Mouse (Mus musculus) lung, embryonic 16.5 days (tissue): ENCODE results near the gene Pdia4. TPM values are rescaled to one million over a fixed set of nuclear protein-coding genes. Genes with fewer than 3 reads are reported as not detected.
"Not testable (repeated sequence)": the region's sequence is repeated elsewhere in the genome, so short reads cannot be mapped to it uniquely, and the experiment has no call there.

ENCODE experiments used
- ATAC-seq: fragments of 200-750 bp; cut with Nextera tagmentation; 2 replicates; pipeline ENCODE4 v1.8.0; 2017; ENCODE audit warnings: low read depth, mild to moderate bottlenecking, moderate library complexity
- H3K27ac ChIP-seq: fragments of 300-500 bp; sonication (generic); 2 replicates; pipeline ENCODE4 v1.5.1; 2014; ENCODE audit warnings: mild to moderate bottlenecking, control low read depth, low read length
- H3K27me3 ChIP-seq: fragments of 300-500 bp; sonication (generic); 2 replicates; pipeline ENCODE4 v1.6.1; 2014; ENCODE audit warnings: low read depth, low read length, mixed read lengths; ENCODE audit not compliant: control insufficient read depth, insufficient read depth
- H3K36me3 ChIP-seq: fragments of 300-500 bp; sonication (generic); 2 replicates; pipeline ENCODE4 v1.6.1; 2014; ENCODE audit warnings: low read length; ENCODE audit not compliant: control insufficient read depth, insufficient read depth
- H3K4me1 ChIP-seq: fragments of 300-500 bp; sonication (generic); replicated peaks from 2 replicates; pipeline ENCODE4 v1.6.1; 2014; ENCODE audit warnings: low read length, mixed read lengths; ENCODE audit not compliant: control insufficient read depth, insufficient read depth
- H3K4me2 ChIP-seq: fragments of 300-500 bp; sonication (generic); 2 replicates; pipeline ENCODE4 v1.6.1; 2014; ENCODE audit warnings: low read depth, low read length, control low read depth
- H3K4me3 ChIP-seq: fragments of 300-500 bp; sonication (generic); 2 replicates; pipeline ENCODE4 v1.5.1; 2014; ENCODE audit warnings: mild to moderate bottlenecking, low read length, control low read depth
- H3K9ac ChIP-seq: fragments of 300-500 bp; sonication (generic); 2 replicates; pipeline ENCODE4 v1.6.1; 2014; ENCODE audit warnings: low read length, control low read depth
- H3K9me3 ChIP-seq: fragments of 300-500 bp; sonication (generic); 2 replicates; pipeline ENCODE4 v1.6.1; 2016; ENCODE audit warnings: low read length; ENCODE audit not compliant: control insufficient read depth
- WGBS: fragments of 180-500 bp; shearing (Covaris S2); extraction: QIAGEN DNeasy Blood & Tissue Kit; methylation state at CpG from one replicate; pipeline ENCODE4 v1.1.7; 2014; 5-methylcytosine and 5-hydroxymethylcytosine counted together
- polyA plus RNA-seq: library from polyadenylated mRNA; unstranded; fragments of >200 nt; fragmentation: Nextera tagmentation; extraction: Ambion mirVana; gene quantifications from 2 replicates; pipeline ENCODE4 v1.2.1, GENCODE M21; 2015

The Pdia4 gene
- 334 and 362 TPM in 2 replicates for polyA plus RNA-seq

GRCm38 (mm10) chr6:47813257-47813878 is at the start of gene Pdia4:
Gene Pdia4, minus strand, starts transcription at chr6:47813430.
- peak within 1 kb of the TSS; percentile 96 for H3K27ac ChIP-seq
- no peaks in the 10 kb centered on the region for H3K9me3 ChIP-seq
- H3K4me1 ChIP-seq, result peaks cover 27% of the 10 kb centered on the region
- H3K4me3 ChIP-seq, result peak within 1 kb of the TSS; percentile 89
- H3K4me2 ChIP-seq, result peak within 1 kb of the TSS; percentile 82
- under 1% methylated on average over 37 of the region's 44 CpGs for WGBS
- no peaks in the 10 kb centered on the region for H3K27me3 ChIP-seq
- ATAC-seq, result peak; percentile 99
- no peaks in the 10 kb centered on the region for H3K36me3 ChIP-seq
- peak within 1 kb of the TSS; percentile 96 for H3K9ac ChIP-seq

- not testable (repeated sequence) for H3K4me2 ChIP-seq, H3K9ac ChIP-seq, ATAC-seq, H3K27me3 ChIP-seq, H3K27ac ChIP-seq, H3K9me3 ChIP-seq, H3K4me3 ChIP-seq, H3K4me1 ChIP-seq
- peaks cover 11% of the 10 kb centered on the region for H3K36me3 ChIP-seq
- 88% methylated on average over 3 of the region's 3 CpGs for WGBS
Observed at GRCm38 (mm10) chr6:47857729-47858128, 44.5 kb upstream of the Pdia4 start.

- Histone ChIP-seq H3K27me3 (no peaks in the 10 kb centered on the region), H3K27ac (no peak overlapping the region), H3K9me3 (no peaks in the 10 kb centered on the region), H3K4me3 (no peak overlapping the region), H3K4me2 (no peak overlapping the region), H3K4me1 (no peaks in the 10 kb centered on the region), H3K9ac (no peak overlapping the region), H3K36me3 (peaks cover 11% of the 10 kb centered on the region)
- ATAC-seq, result no peak
- WGBS, result 89% methylated on average over 6 of the region's 6 CpGs
Observed at GRCm38 (mm10) chr6:47857241-47857640, 44.0 kb upstream of the Pdia4 start.

GRCm38 (mm10) chr6:47845779-47846178 is 32.5 kb upstream of the Pdia4 start:
- no peak for ATAC-seq
- no peak overlapping the region for H3K4me2 ChIP-seq
- H3K27ac ChIP-seq, result no peak overlapping the region

GRCm38 (mm10) chr6:47842337-47842736 is 29.1 kb upstream of the Pdia4 start:
- H3K4me3 ChIP-seq, result no peak overlapping the region
- no peaks in the 10 kb centered on the region for H3K9me3 ChIP-seq
- no peaks in the 10 kb centered on the region for H3K27me3 ChIP-seq
- no peak overlapping the region for H3K4me2 ChIP-seq
- peaks cover 4% of the 10 kb centered on the region for H3K36me3 ChIP-seq
- 78% methylated on average over 1 of the region's 1 CpGs for WGBS
- H3K9ac ChIP-seq, result no peak overlapping the region
- H3K27ac ChIP-seq, result no peak overlapping the region
- H3K4me1 ChIP-seq, result 0 out of 2 replicates have a peak, but pooled peaks cover 5% of the 10 kb centered on the region
- no peak for ATAC-seq

More at GRCm38 (mm10) chr6:47845779-47846178, 32.5 kb upstream of the Pdia4 start:
- Histone ChIP-seq H3K4me1 (no peaks in the 10 kb centered on the region), H3K9me3 (no peaks in the 10 kb centered on the region), H3K36me3 (no peaks in the 10 kb centered on the region; the same call in 1 of the 2 replicates), H3K4me3 (no peak overlapping the region), H3K27me3 (no peaks in the 10 kb centered on the region), H3K9ac (no peak overlapping the region)

GRCm38 (mm10) chr6:47841831-47842230 is 28.6 kb upstream of the Pdia4 start:
- Histone ChIP-seq H3K36me3 (peaks cover 4% of the 10 kb centered on the region), H3K9me3 (no peaks in the 10 kb centered on the region), H3K27ac (no peak overlapping the region), H3K4me3 (no peak overlapping the region), H3K4me1 (0 out of 2 replicates have a peak, but pooled peaks cover 5% of the 10 kb centered on the region), H3K27me3 (no peaks in the 10 kb centered on the region), H3K4me2 (no peak overlapping the region), H3K9ac (no peak overlapping the region)
- ATAC-seq, result no peak
- 92% methylated on average over 2 of the region's 2 CpGs for WGBS

GRCm38 (mm10) chr6:47841077-47841476 is 27.8 kb upstream of the Pdia4 start:
- Histone ChIP-seq H3K27ac (no peak overlapping the region), H3K36me3 (peaks cover 4% of the 10 kb centered on the region), H3K9me3 (no peaks in the 10 kb centered on the region), H3K27me3 (no peaks in the 10 kb centered on the region), H3K4me1 (peaks cover 8% of the 10 kb centered on the region), H3K4me2 (no peak overlapping the region), H3K4me3 (no peak overlapping the region), H3K9ac (no peak overlapping the region)
- WGBS, result 95% methylated on average over 1 of the region's 1 CpGs
- no peak for ATAC-seq

- peaks cover 4% of the 10 kb centered on the region for H3K36me3 ChIP-seq
- H3K9me3 ChIP-seq, result no peaks in the 10 kb centered on the region
- peaks cover 8% of the 10 kb centered on the region for H3K4me1 ChIP-seq
- H3K9ac ChIP-seq, result no peak overlapping the region
- no peak overlapping the region for H3K27ac ChIP-seq
- WGBS, result 45% methylated on average over 2 of the region's 2 CpGs
- no peak for ATAC-seq
- H3K4me2 ChIP-seq, result no peak overlapping the region
- H3K4me3 ChIP-seq, result no peak overlapping the region
- H3K27me3 ChIP-seq, result no peaks in the 10 kb centered on the region
Observed at GRCm38 (mm10) chr6:47837630-47838029, 24.4 kb upstream of the Pdia4 start.

- Histone ChIP-seq H3K9me3 (no peaks in the 10 kb centered on the region), H3K9ac (peak overlapping the region; percentile 97), H3K27ac (peak overlapping the region; percentile 96), H3K4me3 (peak overlapping the region; percentile 96), H3K4me2 (peak overlapping the region; percentile 62), H3K27me3 (no peaks in the 10 kb centered on the region), H3K4me1 (peaks cover 8% of the 10 kb centered on the region), H3K36me3 (peaks cover 4% of the 10 kb centered on the region)
- peak; percentile 76 for ATAC-seq
- WGBS, result under 1% methylated on average over 48 of the region's 49 CpGs
Observed at GRCm38 (mm10) chr6:47835984-47836521, 22.8 kb upstream of the Pdia4 start.
